Mouse (Mus musculus) spleen, adult 2 months (tissue): Measurements from ENCODE around the gene Tas2r126.

Source experiments
- CTCF ChIP-seq: fragments of 200-500 bp; IDR thresholded peaks from 2 replicates; pipeline ENCODE4 v1.5.1; 2011; ENCODE audit warnings: mild to moderate bottlenecking, inconsistent platforms; ENCODE audit not compliant: insufficient read depth, insufficient read length, insufficient replicate concordance; ENCODE audit errors: extremely low read depth
- POLR2A ChIP-seq: fragments of 200-500 bp; IDR thresholded peaks from 2 replicates; pipeline ENCODE4 v1.6.1; 2011; ENCODE audit warnings: low read depth, low read length, inconsistent platforms

- TF ChIP-seq POLR2A (no peak), CTCF (no peak)
Measured at GRCm38 (mm10) chr6:42433554-42433953, 781 bp upstream of the Tas2r126 start.
